Mouse (Mus musculus): ENCODE measurements around the gene Eef1a1.
"Not testable (repeated sequence)": the region's sequence is repeated elsewhere in the genome, so short reads cannot be mapped to it uniquely, and the experiment has no call there.

Eef1a1 gene

GRCm38 (mm10) chr9:78508106-78508786 lies 19.3 kb upstream of the Eef1a1 start:
- no peak for DNase-seq (ENCODE audit: extremely low read depth, low read depth)

DNA sequence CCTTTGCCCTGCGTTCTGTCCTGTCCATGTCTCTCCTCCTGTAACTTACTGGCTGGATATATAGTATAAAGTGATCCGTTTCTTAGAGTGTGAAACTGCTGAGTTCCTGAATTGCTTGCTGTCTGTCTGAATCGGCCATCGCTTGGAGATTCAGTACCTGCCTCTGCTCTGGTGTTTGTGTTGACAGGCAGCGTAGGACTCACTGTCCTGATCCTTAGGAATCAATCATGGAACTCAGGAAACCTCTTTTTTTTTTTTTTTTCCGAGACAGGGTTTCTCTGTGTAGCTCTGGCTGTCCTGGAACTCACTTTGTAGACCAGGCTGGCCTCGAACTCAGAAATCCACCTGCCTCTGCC lies 17.7 kb upstream of the Eef1a1 start:
- DNase-seq (ENCODE audit: extremely low read depth, low read depth): no peak

DNA sequence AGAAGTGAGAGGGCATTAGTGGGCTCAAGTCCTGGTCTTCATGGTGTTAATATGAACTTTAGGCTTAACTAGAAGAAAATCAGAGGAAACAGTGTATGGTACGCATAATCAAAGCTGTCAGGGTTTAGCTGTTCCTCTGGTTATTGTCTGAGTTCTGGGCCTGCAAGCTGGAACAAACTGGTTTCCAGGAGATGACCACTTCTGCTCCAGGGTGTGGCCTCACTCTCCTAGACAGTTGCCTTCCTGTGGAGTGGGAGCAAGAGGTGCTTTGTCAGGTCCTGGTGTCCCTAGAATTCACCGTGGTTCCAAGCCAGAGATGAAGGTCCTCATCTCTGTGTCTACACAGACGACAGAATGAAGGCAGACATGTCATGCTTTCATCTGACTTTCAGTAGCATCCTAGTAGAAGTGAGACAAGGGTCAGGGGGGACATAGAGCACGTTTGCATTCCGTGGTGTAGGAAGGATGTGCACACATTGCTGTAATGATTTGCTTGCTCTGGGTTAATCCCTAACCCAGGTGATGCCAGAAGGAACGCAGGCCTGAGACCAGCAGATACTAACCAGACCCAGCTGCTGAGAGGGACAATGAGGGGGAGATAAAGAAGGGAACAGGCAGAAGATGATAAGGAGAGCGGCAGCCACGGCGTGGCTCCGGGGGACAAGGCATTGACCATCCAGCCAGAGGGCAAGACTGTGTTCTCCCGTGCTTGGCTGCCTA lies 17.2 kb upstream of the Eef1a1 start:
- no peak for DNase-seq (ENCODE audit: extremely low read depth, low read depth)

GRCm38 (mm10) chr9:78505223-78505622 lies 16.3 kb upstream of the Eef1a1 start:
- DNase-seq (ENCODE audit: extremely low read depth, low read depth): no peak

GRCm38 (mm10) chr9:78504679-78505078 lies 15.7 kb upstream of the Eef1a1 start:
- DNase-seq (ENCODE audit: extremely low read depth, low read depth): no peak

DNA sequence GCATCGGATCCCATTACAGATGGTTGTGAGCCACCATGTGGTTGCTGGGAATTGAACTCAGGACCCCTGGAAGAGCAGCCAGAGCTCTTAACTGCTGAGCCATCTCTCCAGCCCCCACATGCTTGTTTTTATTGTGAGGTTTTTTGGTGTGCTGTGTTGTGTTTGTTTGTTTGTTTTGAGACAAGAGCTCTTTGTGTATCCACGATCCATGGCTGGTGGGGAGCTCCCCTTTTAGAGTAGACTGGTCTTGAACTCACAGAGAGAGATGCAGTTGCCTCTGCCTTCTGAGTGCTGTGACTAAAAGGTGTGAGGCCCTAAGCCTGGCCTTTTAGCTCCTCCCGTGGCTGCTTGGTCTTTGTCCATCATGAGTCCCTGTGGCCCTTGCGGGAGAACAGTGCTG lies 15.2 kb upstream of the Eef1a1 start:
- DNase-seq (ENCODE audit: extremely low read depth, low read depth): no peak

- no peak for DNase-seq (ENCODE audit: extremely low read depth, low read depth)
Measured at GRCm38 (mm10) chr9:78503223-78504079, 14.5 kb upstream of the Eef1a1 start.

DNA sequence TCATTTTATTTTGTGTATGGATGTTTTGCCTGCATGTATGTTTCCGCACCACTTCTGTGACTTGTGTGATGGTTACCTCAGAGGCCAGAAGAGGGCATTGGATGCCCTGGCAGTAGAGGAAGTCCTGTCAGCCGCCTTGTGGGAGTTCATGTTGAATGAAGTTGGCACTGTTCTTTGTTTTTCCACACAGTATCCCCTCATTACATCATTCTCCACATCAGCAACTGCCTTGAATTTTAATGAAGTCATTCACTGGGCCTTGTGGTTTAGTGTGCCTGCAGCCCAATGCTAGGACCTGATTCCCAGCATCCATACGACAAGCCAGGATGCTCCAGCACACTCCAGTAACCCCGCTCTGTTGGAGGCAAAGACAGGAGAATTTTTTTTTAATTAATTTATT lies 12.3 kb upstream of the Eef1a1 start:
- DNase-seq (ENCODE audit: extremely low read depth, low read depth): no peak

DNA sequence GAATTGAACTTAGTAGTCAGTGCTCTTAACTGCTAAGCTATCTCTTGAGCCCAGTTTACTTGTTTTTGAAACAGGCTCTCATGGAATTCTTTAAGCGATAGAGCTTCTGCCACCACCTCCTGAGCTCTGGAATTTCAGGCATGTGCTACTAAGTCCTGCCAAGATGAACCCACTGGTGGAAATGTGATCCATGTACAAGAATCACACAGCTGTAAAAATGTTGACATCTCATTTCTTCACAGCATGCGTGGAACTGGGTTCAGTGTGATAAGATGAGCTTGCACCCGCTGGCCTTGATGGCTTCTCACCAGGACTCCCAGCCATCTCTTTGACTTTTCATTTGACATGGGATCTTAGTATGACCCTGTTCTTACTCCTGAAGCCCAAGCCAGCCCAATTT lies 11.4 kb upstream of the Eef1a1 start:
- DNase-seq (ENCODE audit: extremely low read depth, low read depth): no peak

- DNase-seq (ENCODE audit: extremely low read depth, low read depth): no peak
Measured at GRCm38 (mm10) chr9:78493171-78493570, 4.2 kb upstream of the Eef1a1 start.

DNA sequence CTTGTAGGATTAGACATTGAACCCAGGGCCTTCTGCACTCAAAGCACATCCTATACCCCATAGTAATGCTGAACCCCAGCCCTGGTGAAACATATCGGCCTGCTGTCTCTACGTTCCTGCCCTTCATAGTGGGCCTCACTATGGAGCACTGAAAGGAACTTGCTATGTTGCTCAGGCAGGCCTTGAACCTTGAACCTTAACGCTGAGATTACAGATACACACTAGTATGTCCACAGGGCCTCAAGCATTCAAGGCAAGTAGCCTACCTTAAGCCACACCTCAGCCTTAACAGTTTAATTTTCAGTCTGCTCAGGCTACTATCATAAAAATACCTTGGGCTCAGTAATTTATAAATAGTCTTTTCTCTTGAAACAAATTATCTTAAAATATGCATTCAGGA lies 3.3 kb upstream of the Eef1a1 start:
- DNase-seq (ENCODE audit: extremely low read depth, low read depth): no peak

GRCm38 (mm10) chr9:78491169-78491568 lies 2.2 kb upstream of the Eef1a1 start:
- no peak for DNase-seq (ENCODE audit: extremely low read depth, low read depth)

GRCm38 (mm10) chr9:78488021-78488420 lies 930 bp downstream of the Eef1a1 start:
- not testable (repeated sequence) for DNase-seq (ENCODE audit: extremely low read depth, low read depth)

GRCm38 (mm10) chr9:78484660-78485059 lies 4.3 kb downstream of the Eef1a1 start:
- no peak for DNase-seq (ENCODE audit: extremely low read depth, low read depth)

DNA sequence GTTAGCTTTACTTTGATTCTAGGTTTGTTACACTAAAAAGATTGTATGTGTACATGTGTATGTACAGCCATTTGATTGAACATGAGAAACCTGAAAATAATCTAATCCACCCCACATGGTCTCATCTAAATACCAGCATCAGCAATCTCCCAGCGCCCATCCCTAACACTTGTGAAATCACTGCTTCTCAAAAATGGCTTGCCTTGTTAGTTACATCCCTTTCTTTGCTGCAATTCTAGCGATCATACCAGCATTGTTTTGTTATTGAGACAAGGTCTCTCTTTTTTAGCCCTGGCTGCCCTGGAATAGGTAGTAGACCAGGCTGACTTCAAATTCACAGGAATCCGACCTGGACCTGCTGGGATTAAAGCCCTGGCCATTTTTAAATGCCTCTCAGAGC lies 6.6 kb downstream of the Eef1a1 start:
- DNase-seq (ENCODE audit: extremely low read depth, low read depth): no peak

DNA sequence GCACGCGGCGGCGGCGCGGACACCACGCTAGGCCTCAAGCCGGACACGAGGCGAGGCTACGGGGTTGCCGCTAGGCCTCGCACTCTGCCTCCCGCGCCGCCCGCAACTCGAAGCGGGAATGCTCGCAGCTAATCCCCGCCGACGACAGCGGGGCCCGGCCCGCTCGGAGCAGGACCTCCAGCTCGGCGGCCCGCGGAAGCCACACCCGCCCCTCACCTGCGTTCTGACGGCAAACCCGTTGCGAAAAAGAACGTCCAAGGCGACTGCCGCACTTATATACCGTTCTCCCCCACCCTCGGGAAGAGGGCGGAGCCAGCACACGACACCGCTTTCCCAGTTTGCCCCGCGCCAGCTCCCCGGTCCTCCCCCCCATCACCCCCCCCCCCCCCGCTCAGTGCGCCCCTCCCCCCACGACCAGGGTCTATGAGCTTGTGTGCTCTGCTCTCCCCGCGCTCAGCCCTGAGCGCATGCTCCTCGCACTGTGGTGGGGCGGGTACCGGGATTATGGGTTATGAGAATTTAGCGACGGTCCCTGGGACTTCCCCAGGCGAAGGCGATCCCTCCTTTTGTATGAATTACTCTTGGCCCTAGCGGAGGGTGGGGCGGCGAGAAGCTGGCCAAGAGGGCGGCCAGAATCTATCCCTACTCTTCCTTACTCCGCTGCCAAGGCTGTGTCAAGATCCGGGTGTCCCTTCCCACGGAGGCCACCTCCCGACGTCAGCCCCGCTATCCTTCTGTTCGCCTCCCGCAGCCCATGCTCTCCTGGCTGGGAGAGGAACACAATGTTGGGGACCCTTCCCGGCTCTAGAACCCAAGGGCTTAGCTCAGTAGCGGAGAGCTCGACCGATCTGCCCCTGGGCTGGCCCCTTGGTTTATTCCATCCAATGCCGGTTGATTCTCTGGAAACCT lies 7.3 kb downstream of the Eef1a1 start:
- peak; percentile 95 for DNase-seq (ENCODE audit: extremely low read depth, low read depth)

GRCm38 (mm10) chr9:78480706-78481358 lies 8.1 kb downstream of the Eef1a1 start:
- DNase-seq (ENCODE audit: extremely low read depth, low read depth): no peak

DNA sequence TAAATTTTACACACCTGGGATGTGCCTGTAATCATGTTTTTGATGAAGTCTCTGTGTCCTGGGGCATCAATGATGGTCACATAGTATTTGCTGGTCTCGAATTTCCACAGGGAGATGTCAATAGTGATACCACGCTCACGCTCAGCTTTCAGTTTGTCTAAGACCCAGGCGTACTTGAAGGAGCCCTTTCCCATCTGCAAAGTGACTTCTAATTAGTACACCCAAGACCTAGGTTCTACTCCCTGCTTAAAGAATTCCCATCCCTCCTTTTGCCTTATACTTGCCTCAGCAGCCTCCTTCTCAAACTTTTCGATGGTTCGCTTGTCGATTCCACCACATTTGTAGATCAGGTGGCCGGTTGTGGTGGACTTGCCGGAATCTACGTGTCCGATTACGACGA lies 8.7 kb downstream of the Eef1a1 start:
- not testable (repeated sequence) for DNase-seq (ENCODE audit: extremely low read depth, low read depth)

DNA sequence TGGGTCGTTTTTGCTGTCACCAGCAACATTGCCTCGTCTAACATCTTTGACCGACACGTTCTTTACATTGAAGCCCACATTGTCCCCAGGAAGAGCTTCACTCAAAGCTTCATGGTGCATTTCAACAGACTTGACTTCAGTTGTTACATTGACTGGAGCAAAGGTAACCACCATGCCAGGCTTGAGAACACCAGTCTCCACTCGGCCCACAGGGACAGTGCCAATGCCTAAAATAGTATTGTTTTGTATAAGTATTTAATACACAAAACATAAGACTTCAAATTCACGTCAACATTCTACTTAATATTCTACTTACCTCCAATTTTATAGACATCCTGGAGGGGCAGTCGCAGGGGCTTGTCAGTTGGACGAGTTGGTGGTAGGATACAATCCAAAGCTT lies 9.6 kb downstream of the Eef1a1 start:
- DNase-seq (ENCODE audit: extremely low read depth, low read depth): not testable (repeated sequence)

DNA sequence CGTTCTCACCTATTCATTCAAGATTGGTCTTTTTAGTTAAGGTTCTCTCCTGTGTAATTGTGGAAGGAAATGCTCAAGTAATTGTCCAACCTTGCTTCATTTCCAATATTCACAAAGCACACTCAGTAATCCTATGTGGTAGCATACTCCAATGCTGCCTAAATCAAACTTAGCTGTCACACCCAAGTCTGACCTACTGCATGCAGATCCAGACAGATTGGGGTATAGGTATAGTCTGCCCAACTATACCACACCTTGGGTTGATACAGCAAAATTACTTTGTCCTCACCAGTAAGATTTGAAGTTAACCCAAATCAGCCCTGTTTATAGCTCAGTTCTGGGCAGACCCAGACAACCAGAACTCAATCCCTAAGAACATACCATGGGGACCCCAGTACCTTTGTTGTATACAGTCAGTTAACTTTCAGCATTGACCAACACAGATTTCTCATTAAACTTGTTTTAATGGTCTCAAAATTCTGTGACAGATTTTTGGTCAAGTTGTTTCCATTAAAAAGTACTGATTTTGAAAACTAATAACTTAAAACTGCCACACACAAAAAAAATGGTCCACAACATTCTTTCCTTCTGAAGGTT lies 10.8 kb downstream of the Eef1a1 start:
- not testable (repeated sequence) for DNase-seq (ENCODE audit: extremely low read depth, low read depth)

Data from MEL-GATA-1-ER (cell line).